Comparison of ENCODE assay signal across 8 mouse cellular contexts in genomic region chr11:80080826-80081728, GRCm38 (mm10). TPM values are rescaled to one million over a fixed set of nuclear protein-coding genes. Genes with fewer than 3 reads are reported as not detected.
DNase-seq lines count a peak whose midpoint lies in the region; ATAC-seq lines count a peak whose summit lies in the region.

Gene Crlf3 (minus strand): TSS chr11:80080991.

- WGBS in hindbrain, embryonic 12.5 days: 8% methylated on average over 55 of the region's 55 CpGs

- peaks cover 7% of the 10 kb centered on the region; the same call in 1 of the 2 replicates for H3K4me1 ChIP-seq in hindbrain, embryonic 12.5 days

- peak within 1 kb of the TSS; percentile 89 for H3K4me3 ChIP-seq in hindbrain, embryonic 12.5 days

- H3K9me3 ChIP-seq in hindbrain, embryonic 12.5 days (replicated peaks): no peaks in the 10 kb centered on the region

- H3K27me3 ChIP-seq in hindbrain, embryonic 12.5 days: no peaks in the 10 kb centered on the region

- peak within 1 kb of the TSS; percentile 73 for H3K4me2 ChIP-seq in hindbrain, embryonic 12.5 days (replicated peaks)

- peak within 1 kb of the TSS; percentile 88 for H3K27ac ChIP-seq in hindbrain, embryonic 12.5 days

- DNase-seq in MN1 (ENCODE audit: low spot score): peak; percentile 94
- DNase-seq in cerebellum, adult 9-10 months: peak; percentile 93
- DNase-seq in frontal cortex, adult 2 months (ENCODE audit: extremely low spot score in 1 of 2, low spot score in 1 of 2): peak; percentile 69 to 87
- peak; percentile 85 to 94 for DNase-seq in layer of hippocampus, postnatal 14 days (ENCODE audit: low spot score in 2 of 2)
- DNase-seq in lung, postnatal 14 days: peak; percentile 96
- peak; percentile 83 for DNase-seq in retina, adult 2 months (ENCODE audit: low read depth, low spot score)
- peak; percentile 95 to 97 for DNase-seq in thymus, postnatal 36 days

- peak; percentile 92 for ATAC-seq in hindbrain, embryonic 12.5 days (ENCODE audit: low FRiP score)

- peak within 1 kb of the TSS; percentile 94 for H3K9ac ChIP-seq in hindbrain, embryonic 12.5 days

- no peaks in the 10 kb centered on the region for H3K36me3 ChIP-seq in hindbrain, embryonic 12.5 days

RNA-seq across cellular contexts. Expression of gene Crlf3, which starts in this region (rescaled TPM):
- 16.6 and 17.0 TPM in 2 replicates for polyA plus RNA-seq in frontal cortex, adult 2 months (2012; rRNA removed)
- 29.9 and 30.1 TPM in 2 replicates for polyA plus RNA-seq in hindbrain, embryonic 12.5 days (2016; fragmentation: Nextera tagmentation; extraction: Ambion mirVana)
- 10 to 100 TPM; 18.3 to 22.1 TPM for total RNA-seq in layer of hippocampus, postnatal 14 days (2021)

Comparison
In these comparisons a context has a peak if more than half of its experiments do, and no peak if none do; other contexts are left out.
1. Peak in every context shown above with its lines: DNase-seq, ATAC-seq, H3K4me3 ChIP-seq and H3K27ac ChIP-seq.